Mouse (Mus musculus) activated CD4-positive, CD25-positive, alpha-beta regulatory T cell, adult 9 weeks (primary cell): ENCODE results near the gene Olfr830. TPM values are rescaled to one million over a fixed set of nuclear protein-coding genes. Genes with fewer than 3 reads are reported as not detected.

Source experiments
- polyA plus RNA-seq: library from polyadenylated mRNA; unstranded; fragments of 100-300 nt; shearing (Covaris generic); gene quantifications from one replicate; pipeline ENCODE4 v1.2.1, GENCODE M21; 2017

Gene Olfr830
- polyA plus RNA-seq: not detected

GRCm38 (mm10) chr9:18874393-18874792, at the start of gene Olfr830:
TSS of gene Olfr830 (plus strand) at chr9:18874693.

DNA sequence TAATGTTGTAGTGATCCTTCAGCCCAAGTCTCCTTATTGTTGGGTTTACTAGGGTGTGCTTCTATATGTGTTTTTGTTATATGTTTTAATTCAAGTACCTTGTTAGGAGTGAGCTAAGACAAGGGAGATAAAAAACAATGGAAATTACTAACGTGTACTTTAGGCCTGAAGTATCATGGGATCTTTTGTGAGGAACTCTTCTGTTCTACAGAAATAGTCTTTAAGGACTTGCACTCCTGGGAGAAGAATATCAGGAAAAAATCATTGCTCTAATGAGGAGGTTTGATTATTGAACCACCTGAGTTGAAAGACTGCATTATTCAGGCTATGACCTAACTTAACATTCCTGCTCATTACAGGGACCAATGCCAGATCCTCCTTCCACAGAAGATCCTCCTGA, 19.9 kb upstream of the Olfr830 start, which contains the start of gene Olfr829:
Gene Olfr829 (plus strand): TSS at position 301 of the 400 bp plus-strand sequence.

Other genes with a start within 250 kb of the Olfr830 start
- 0.32 TPM for gene Muc16, start 200.2 kb upstream of the Olfr830 start, polyA plus RNA-seq
- gene Olfr24, start 110.7 kb upstream of the Olfr830 start, polyA plus RNA-seq: not detected
- not detected for gene Olfr828, start 55.2 kb upstream of the Olfr830 start, polyA plus RNA-seq
- gene Olfr829, start 19.8 kb upstream of the Olfr830 start, polyA plus RNA-seq: not detected
- not detected for gene Olfr832, start 62.4 kb downstream of the Olfr830 start, polyA plus RNA-seq
- not detected for gene Olfr834, start 113.3 kb downstream of the Olfr830 start, polyA plus RNA-seq
- gene Olfr835, start 158.0 kb downstream of the Olfr830 start, polyA plus RNA-seq: not detected
- not detected for gene Olfr836, start 245.7 kb downstream of the Olfr830 start, polyA plus RNA-seq